Mouse (Mus musculus): ENCODE data around the gene Rrp7a. TPM values are rescaled to one million over a fixed set of nuclear protein-coding genes. Genes with fewer than 3 reads are reported as not detected.

Gene Rrp7a
- polyA plus RNA-seq (2017; shearing (Covaris generic)): 103 TPM

DNA sequence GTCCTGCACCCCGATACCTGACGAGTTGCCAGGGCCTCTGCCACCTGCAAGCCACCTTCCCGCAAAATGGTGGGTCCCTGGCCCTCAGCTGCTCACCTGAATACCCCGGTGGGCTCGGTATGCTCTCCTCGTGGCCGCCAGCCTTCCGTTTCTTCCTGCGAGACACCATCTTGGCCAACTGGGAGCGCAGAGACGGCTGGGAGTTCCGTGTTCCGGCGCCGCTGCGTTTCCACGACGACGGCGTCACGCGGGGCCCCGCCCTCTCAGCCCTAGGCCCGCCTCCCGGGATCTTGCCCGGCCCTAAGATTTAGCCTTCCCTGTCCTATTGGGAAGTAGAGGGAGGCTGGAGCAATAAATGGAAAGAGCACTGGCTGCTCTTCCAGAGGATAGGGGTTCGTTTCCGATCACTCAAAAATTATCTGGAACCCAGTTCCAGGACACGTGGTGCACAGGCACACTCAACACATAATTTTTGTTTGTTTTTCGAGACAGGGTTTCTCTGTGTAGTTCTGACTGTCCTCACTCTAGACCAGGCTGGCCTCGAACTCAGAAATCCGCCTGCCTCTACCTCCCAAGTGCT is at the start of gene Rrp7a:
Gene Rrp7a (minus strand): TSS at position 236 of the 580 bp plus-strand sequence.

GRCm38 (mm10) chr15:83149196-83150072 is 26.8 kb upstream of the Rrp7a start, which contains the start of gene Poldip3:
Gene Poldip3 (minus strand): TSS chr15:83149384.

DNA sequence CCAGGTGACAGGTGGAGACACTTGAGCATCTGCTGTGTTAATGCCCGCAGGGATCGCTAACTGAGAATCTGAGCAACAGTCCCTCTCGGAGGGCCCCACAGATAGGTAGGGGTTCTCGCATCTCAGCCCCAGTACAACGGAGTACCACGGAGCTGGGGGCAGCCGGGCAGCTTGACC is 33.3 kb downstream of the Rrp7a start, which contains the start of gene Serhl:
Gene Serhl (plus strand): TSS at position 78 of the 177 bp plus-strand sequence.

Other genes starting within 250 kb of the Rrp7a start
- 10.4 TPM for gene Tcf20, start 134.9 kb downstream of the Rrp7a start, polyA plus RNA-seq (2017; shearing (Covaris generic))
- 1.4 TPM for gene Nfam1, start 89.5 kb downstream of the Rrp7a start, polyA plus RNA-seq (2017; shearing (Covaris generic))
- 52.8 TPM for gene Serhl, start 33.3 kb downstream of the Rrp7a start, polyA plus RNA-seq (2017; shearing (Covaris generic))
- 208 TPM for gene Poldip3, start 26.6 kb upstream of the Rrp7a start, polyA plus RNA-seq (2017; shearing (Covaris generic))
- gene Cyb5r3, start 49.8 kb upstream of the Rrp7a start, polyA plus RNA-seq (2017; shearing (Covaris generic)): 79.7 TPM
- not detected for gene A4galt, start 129.0 kb upstream of the Rrp7a start, polyA plus RNA-seq (2017; shearing (Covaris generic))
- 7.8 TPM for gene Arfgap3, start 227.4 kb upstream of the Rrp7a start, polyA plus RNA-seq (2017; shearing (Covaris generic))

Measured in naive thymus-derived CD4-positive, alpha-beta T cell, adult 5 months (primary cell).